Mouse (Mus musculus): ENCODE measurements around the gene Stxbp2. TPM values are rescaled to one million over a fixed set of nuclear protein-coding genes. Genes with fewer than 3 reads are reported as not detected.
A peak's percentile ranks its signal among the peaks of the same experiment; 100 is the strongest.

Stxbp2 gene
- polyA plus RNA-seq, 1 experiment from 2014 or later = 35.1 TPM

DNA sequence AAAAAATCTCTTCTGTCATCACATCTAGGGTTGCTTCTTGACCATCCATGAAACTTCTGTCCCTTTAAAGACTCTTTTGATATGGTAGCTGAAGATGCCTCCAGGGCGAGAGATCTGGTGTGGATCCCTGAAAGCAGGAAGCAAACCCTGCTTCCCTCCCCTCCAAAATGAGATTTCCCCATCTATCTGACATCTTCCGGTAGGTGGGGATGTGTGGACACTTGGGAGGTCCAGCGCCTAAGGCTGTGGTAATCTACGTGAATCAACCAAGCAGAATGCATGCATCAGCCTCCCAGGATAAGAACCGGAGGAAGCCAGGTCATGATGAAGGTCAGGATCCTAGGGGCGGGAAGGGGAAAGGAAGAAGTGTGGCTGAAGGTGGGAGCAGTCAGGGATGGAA lies 34.8 kb downstream of the Stxbp2 start, which contains the start of gene Mcemp1:
Mcemp1 (plus strand) TSS at position 248 of the 400 bp plus-strand sequence.
- WGBS = 60% methylated on average over 6 of the region's 6 CpGs
- ATAC-seq (replicated peaks; ENCODE audit: insufficient number of reproducible peaks, insufficient read depth, low FRiP score, low read depth) = no peak
- no peak within 1 kb of the TSS for H3K4me2 ChIP-seq
- no peak within 1 kb of the TSS for H3K27ac ChIP-seq
- H3K9me3 ChIP-seq (replicated peaks) = no peaks in the 10 kb centered on the region
- H3K4me3 ChIP-seq = no peak within 1 kb of the TSS
- H3K36me3 ChIP-seq = no peaks in the 10 kb centered on the region
- no peak within 1 kb of the TSS for H3K9ac ChIP-seq
- H3K27me3 ChIP-seq = no peaks in the 10 kb centered on the region
- no peaks in the 10 kb centered on the region for H3K4me1 ChIP-seq (replicated peaks)

DNA sequence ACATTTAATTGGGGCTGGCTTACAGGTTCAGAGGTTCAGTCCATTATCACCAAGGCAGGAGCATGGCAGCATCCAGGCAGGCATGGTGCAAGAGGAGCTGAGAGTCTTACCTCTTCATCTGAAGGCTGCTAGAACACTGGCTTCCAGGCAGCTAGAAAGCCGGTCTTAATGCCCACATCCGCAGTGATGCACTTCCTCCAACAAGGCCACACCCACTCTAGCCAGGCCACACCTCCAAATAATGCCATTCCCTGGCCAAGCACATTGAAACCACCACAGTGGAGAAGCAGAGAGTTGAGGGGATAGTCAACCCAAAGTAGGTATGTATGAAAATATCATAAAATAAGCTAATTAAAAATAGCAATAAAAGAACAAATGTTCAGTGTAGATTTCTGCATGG lies 39.6 kb downstream of the Stxbp2 start:
- Histone ChIP-seq H3K27ac (no peak overlapping the region), H3K27me3 (no peaks in the 10 kb centered on the region), H3K4me1 (replicated peaks) (peaks cover 4% of the 10 kb centered on the region; the same call in 1 of the 2 replicates), H3K36me3 (no peaks in the 10 kb centered on the region), H3K4me3 (no peak overlapping the region), H3K9me3 (replicated peaks) (no peaks in the 10 kb centered on the region), H3K9ac (no peak overlapping the region), H3K4me2 (no peak overlapping the region)
- WGBS = 72% methylated on average over 2 of the region's 2 CpGs
- no peak for ATAC-seq (replicated peaks; ENCODE audit: insufficient number of reproducible peaks, insufficient read depth, low FRiP score, low read depth)

DNA sequence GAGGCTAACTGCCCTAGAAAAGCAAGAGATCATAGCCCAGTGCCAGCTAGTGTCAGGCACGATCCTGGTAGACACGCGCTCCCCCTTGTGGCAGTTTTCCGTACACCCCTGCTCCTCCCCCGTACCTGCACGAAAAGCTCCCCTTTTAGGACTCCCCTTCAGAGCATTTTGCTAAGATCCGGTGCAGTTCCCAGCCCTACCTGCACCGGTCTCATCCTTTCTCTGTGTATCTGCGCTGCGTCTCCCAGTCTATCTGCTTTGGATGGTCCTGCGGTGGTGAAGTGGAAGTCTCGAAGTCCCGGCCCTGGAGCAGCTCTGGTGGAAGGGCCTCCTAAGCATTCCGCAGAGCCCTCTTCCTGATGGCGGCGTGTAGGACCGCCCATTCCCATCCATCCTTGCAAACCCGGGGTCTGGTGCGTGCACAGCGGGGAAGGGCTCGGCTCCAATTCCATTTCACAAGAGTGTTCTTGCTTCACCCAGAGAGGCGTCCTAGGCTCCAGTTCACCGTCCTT lies 41.3 kb downstream of the Stxbp2 start, which contains the start of gene Fcor:
Fcor (minus strand) TSS at position 383 of the 512 bp plus-strand sequence.
- H3K36me3 ChIP-seq = no peaks in the 10 kb centered on the region
- peaks cover 10% of the 10 kb centered on the region for H3K4me1 ChIP-seq (replicated peaks)
- H3K9ac ChIP-seq = peak within 1 kb of the TSS; percentile 65
- WGBS = under 1% methylated on average over 23 of the region's 23 CpGs
- no peaks in the 10 kb centered on the region for H3K9me3 ChIP-seq (replicated peaks)
- peak within 1 kb of the TSS; percentile 54 for H3K27ac ChIP-seq
- H3K4me2 ChIP-seq = peak within 1 kb of the TSS; percentile 95
- H3K4me3 ChIP-seq = peak within 1 kb of the TSS; percentile 73
- no peaks in the 10 kb centered on the region for H3K27me3 ChIP-seq
- ATAC-seq (replicated peaks; ENCODE audit: insufficient number of reproducible peaks, insufficient read depth, low FRiP score, low read depth) = peak; percentile 73

DNA sequence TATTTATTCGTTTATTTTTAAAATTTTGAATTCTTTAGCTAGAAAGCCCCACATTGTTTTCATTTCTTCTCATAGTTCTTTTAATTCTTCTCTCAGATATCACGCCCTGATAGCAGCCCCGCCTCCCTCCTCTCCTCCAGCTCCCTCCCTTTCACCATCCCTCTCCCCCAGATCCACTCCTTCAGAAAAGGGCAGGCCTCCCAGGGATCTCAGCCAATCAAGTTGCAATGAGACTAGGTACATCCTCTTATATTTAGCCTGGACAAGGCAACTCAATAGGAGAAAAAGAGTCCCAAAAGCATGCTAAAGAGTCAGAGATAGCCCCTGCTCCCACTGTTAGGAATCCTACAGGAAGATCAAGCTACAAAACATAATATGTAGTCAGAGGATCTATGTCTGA lies 43.9 kb downstream of the Stxbp2 start:
- ATAC-seq (replicated peaks; ENCODE audit: insufficient number of reproducible peaks, insufficient read depth, low FRiP score, low read depth) = no peak
- H3K4me3 ChIP-seq = no peak overlapping the region
- peaks cover 10% of the 10 kb centered on the region for H3K36me3 ChIP-seq
- H3K4me1 ChIP-seq (replicated peaks) = peaks cover 21% of the 10 kb centered on the region
- H3K27me3 ChIP-seq = no peaks in the 10 kb centered on the region
- no peak overlapping the region for H3K27ac ChIP-seq
- no peaks in the 10 kb centered on the region for H3K9me3 ChIP-seq (replicated peaks)
- H3K9ac ChIP-seq = no peak overlapping the region
- no peak overlapping the region for H3K4me2 ChIP-seq
- 57% methylated on average over 3 of the region's 3 CpGs for WGBS

DNA sequence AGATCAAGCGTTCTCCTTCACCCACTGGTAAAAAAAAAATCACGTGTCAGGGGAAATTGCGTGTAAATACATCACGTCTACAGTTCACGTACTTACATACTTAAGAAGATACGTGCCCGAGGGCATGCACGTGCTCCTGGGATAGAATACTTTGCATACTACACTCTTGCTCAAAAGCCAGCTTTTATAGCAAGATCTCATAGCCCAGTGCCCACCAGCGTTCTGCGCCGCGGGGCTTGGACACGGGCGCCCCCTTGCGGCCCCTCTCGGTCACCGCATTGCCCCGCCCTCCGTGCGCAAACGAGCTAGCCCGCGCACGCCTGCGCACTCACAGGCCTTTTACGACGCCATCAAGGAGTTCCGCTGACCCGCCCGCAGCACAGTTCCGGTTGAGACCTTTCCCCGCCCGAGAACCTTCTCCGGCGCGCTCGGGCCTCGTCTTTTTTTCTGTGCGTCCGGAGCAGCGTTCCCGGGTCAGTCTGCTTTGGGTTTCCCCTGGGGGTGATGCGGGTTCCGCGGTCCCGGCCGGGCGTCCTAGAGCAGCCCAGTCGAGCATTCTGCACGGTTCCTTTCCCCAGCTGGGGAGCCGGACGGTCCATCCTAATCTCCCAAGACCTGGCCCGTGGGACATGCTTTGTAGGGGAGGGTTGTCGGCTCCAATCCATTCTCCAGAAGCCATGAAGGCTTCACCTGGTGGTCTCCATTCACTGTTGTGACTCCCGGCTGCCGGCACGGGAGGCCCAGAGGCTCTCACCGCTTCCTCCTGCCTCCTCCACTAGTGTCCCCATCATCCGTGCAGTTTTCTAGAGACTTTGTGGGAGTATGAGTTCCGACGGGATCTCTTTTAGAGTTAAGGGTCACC lies 45.6 kb downstream of the Stxbp2 start, which contains the start of gene Trappc5:
Trappc5 (plus strand) TSS at position 169 of the 862 bp plus-strand sequence.
- Histone ChIP-seq H3K27me3 (no peaks in the 10 kb centered on the region), H3K9ac (peak within 1 kb of the TSS; percentile 95), H3K36me3 (peaks cover 25% of the 10 kb centered on the region), H3K4me3 (peak within 1 kb of the TSS; percentile 98), H3K27ac (peak within 1 kb of the TSS; percentile 95), H3K4me2 (peak within 1 kb of the TSS; percentile 80), H3K9me3 (replicated peaks) (no peaks in the 10 kb centered on the region), H3K4me1 (replicated peaks) (peaks cover 21% of the 10 kb centered on the region)
- under 1% methylated on average over 61 of the region's 61 CpGs for WGBS
- peak; percentile 85 for ATAC-seq (replicated peaks; ENCODE audit: insufficient number of reproducible peaks, insufficient read depth, low FRiP score, low read depth)

DNA sequence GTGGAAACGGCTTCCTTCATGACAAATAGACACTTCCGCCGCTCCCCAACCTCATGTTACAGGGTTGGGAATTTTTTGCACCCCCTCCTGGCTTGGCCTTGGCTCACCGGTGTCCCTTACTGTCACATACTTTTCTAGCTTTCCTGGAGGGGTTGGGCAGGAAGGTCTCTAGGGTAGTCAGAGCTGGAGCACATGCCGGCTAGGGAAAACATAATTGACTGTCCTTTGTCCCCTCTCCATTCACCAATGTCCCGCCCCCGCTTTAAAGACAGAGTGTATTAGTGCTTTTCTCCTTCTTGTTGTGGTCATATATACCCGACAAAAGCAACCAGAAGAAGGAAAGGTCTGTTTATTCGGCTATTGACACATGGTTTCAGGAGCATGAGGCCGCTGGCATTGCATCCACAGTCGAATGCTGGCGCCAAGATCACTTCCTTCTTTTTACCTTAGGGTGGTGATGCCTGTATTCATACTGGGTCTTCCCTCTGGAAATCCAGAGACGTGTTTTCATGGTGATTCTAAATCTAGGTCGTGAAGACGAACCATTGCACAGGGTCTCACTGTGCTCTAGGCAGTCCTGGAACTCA lies 46.3 kb downstream of the Stxbp2 start:
- Histone ChIP-seq H3K9ac (peak overlapping the region; percentile 95), H3K9me3 (replicated peaks) (no peaks in the 10 kb centered on the region), H3K36me3 (peaks cover 25% of the 10 kb centered on the region), H3K4me3 (peak overlapping the region; percentile 98), H3K4me1 (replicated peaks) (peaks cover 21% of the 10 kb centered on the region), H3K27me3 (no peaks in the 10 kb centered on the region), H3K4me2 (peak overlapping the region; percentile 80), H3K27ac (peak overlapping the region; percentile 95)
- 3% methylated on average over 15 of the region's 15 CpGs for WGBS
- ATAC-seq (replicated peaks; ENCODE audit: insufficient number of reproducible peaks, insufficient read depth, low FRiP score, low read depth) = 0 out of 2 replicates have a peak, but pooled peaks have one; percentile 0

DNA sequence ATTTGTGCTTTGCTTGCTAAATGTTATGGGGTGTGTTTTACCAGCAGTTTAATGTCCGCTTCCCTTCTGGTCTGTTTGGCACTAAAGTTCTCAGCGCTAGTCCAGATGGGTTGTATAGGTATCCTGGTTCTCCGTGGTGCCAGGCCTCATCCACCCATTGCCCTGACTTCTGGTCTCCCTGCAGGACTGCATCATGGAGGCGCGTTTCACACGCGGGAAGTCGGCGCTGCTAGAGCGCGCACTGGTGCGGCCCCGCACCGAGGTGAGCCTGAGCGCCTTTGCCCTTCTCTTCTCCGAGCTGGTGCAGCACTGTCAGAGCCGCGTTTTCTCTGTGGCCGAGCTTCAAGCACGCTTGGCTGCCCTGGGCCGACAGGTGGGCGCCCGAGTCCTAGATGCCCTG lies 48.1 kb downstream of the Stxbp2 start:
- no peak for ATAC-seq (replicated peaks; ENCODE audit: insufficient number of reproducible peaks, insufficient read depth, low FRiP score, low read depth)
- WGBS = 96% methylated on average over 23 of the region's 23 CpGs

DNA sequence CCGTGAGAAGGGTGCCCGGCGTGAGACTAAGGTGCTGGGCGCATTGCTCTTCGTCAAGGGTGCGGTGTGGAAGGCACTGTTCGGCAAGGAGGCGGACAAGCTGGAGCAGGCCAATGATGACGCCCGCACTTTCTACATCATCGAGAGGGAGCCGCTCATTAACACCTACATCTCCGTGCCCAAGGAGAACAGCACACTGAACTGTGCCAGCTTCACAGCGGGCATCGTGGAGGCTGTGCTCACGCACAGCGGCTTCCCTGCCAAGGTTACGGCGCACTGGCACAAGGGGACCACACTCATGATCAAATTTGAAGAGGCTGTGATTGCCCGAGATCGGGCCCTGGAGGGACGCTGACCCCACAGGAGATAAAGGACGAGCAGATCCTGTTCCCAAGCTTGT lies 48.5 kb downstream of the Stxbp2 start:
- no peak overlapping the region for H3K9ac ChIP-seq
- 93% methylated on average over 23 of the region's 23 CpGs for WGBS
- ATAC-seq (replicated peaks; ENCODE audit: insufficient number of reproducible peaks, insufficient read depth, low FRiP score, low read depth) = no peak
- peaks cover 17% of the 10 kb centered on the region for H3K4me1 ChIP-seq (replicated peaks)
- H3K9me3 ChIP-seq (replicated peaks) = no peaks in the 10 kb centered on the region
- no peak overlapping the region for H3K4me2 ChIP-seq
- H3K36me3 ChIP-seq = peaks cover 25% of the 10 kb centered on the region
- no peak overlapping the region for H3K4me3 ChIP-seq
- no peaks in the 10 kb centered on the region for H3K27me3 ChIP-seq
- no peak overlapping the region for H3K27ac ChIP-seq

More for the DNA sequence above, 48.1 kb downstream of the Stxbp2 start:
- Histone ChIP-seq H3K4me3 (no peak overlapping the region), H3K4me1 (replicated peaks) (peaks cover 17% of the 10 kb centered on the region), H3K4me2 (no peak overlapping the region), H3K27me3 (no peaks in the 10 kb centered on the region), H3K36me3 (peaks cover 25% of the 10 kb centered on the region), H3K9ac (no peak overlapping the region), H3K9me3 (replicated peaks) (no peaks in the 10 kb centered on the region), H3K27ac (no peak overlapping the region)

DNA sequence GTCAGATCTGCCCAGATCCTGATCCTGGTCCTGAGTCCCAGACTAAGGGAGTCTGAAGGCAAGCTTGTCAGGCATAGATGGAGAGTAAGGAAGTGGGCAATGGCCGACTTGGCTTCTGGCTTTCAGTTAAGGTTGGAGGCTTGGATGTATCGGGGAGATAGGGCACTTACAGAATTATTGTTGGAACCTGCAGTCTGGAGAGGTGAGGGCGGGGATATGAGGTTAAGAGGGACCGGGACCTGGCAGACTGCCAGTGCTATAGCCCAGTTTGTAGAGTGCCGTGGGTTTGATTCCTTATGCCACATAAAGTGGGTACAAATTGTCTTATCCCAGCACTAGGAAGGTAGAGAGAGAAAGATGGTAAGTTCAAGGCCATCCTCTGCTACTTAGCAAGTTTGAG lies 48.9 kb downstream of the Stxbp2 start:
- no peak overlapping the region for H3K4me2 ChIP-seq
- no peak overlapping the region for H3K27ac ChIP-seq
- H3K36me3 ChIP-seq = peaks cover 25% of the 10 kb centered on the region
- peaks cover 17% of the 10 kb centered on the region for H3K4me1 ChIP-seq (replicated peaks)
- H3K4me3 ChIP-seq = no peak overlapping the region
- no peaks in the 10 kb centered on the region for H3K27me3 ChIP-seq
- 79% methylated on average over 5 of the region's 5 CpGs for WGBS
- H3K9me3 ChIP-seq (replicated peaks) = no peaks in the 10 kb centered on the region
- no peak overlapping the region for H3K9ac ChIP-seq
- no peak for ATAC-seq (replicated peaks; ENCODE audit: insufficient number of reproducible peaks, insufficient read depth, low FRiP score, low read depth)

DNA sequence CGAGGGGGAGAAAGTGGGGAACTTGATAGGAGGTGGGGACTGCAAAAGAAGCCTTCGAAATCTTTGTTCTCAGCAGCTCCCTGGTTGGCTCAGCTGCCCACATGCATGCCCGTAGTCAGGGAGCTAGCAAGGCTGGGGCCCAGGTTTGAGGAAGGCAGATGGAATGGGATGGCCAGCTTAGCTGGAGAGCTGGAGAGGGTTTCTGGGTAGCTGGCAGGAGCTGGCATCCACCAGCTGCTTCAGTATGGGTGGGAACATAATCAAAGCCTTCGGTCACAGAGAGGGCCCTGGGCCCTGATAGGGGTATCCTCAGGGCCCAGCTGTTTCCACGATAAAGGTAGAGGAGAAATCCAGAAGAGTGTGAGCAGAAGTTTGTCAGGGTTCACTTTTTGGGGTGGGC lies 51.7 kb downstream of the Stxbp2 start:
- peaks cover 25% of the 10 kb centered on the region for H3K36me3 ChIP-seq
- H3K9ac ChIP-seq = no peak overlapping the region
- no peak overlapping the region for H3K4me2 ChIP-seq
- H3K27ac ChIP-seq = no peak overlapping the region
- H3K9me3 ChIP-seq (replicated peaks) = no peaks in the 10 kb centered on the region
- 87% methylated on average over 5 of the region's 5 CpGs for WGBS
- ATAC-seq (replicated peaks; ENCODE audit: insufficient number of reproducible peaks, insufficient read depth, low FRiP score, low read depth) = no peak
- peaks cover 7% of the 10 kb centered on the region for H3K4me1 ChIP-seq (replicated peaks)
- H3K4me3 ChIP-seq = no peak overlapping the region
- H3K27me3 ChIP-seq = no peaks in the 10 kb centered on the region

DNA sequence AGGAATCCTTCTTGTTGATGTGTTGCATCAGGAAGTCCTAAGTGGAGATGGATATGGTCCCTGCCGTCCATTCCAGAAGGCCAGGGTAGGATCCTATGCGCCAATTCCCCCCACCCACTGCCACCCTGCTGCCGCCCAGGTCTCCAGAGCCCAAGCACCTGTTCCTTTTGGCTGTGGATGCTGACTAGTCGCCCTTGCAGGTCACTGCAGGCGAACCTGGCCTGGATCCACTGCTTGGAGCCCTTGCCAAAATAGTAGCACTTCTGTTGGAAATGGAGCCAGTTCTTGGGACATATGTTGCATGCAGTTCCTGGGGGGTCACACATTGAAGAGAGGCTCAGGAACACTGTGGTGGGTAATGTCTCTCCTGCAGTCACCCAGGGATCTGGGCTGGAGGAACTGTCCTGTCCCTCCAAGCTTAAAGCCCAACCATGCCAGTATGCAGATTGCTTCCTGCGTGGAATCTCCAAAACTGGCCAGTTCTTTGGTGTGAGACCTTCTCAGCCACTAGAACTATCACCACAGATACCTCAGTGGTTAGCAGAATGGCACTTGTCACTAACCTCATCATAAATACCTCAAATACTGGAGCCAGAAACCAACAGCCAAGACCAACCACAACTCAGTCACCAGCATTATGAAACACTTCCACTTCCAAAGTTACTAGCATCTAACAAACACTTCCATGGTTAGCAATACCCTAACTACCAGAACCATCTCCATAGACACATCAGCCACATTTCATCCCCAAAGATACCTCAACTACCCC lies 52.8 kb downstream of the Stxbp2 start:
- Histone ChIP-seq H3K9ac (no peak overlapping the region), H3K27me3 (no peaks in the 10 kb centered on the region), H3K36me3 (peaks cover 25% of the 10 kb centered on the region), H3K4me2 (no peak overlapping the region), H3K4me3 (no peak overlapping the region), H3K9me3 (replicated peaks) (no peaks in the 10 kb centered on the region), H3K27ac (no peak overlapping the region), H3K4me1 (replicated peaks) (no peaks in the 10 kb centered on the region)
- 59% methylated on average over 6 of the region's 6 CpGs for WGBS
- no peak for ATAC-seq (replicated peaks; ENCODE audit: insufficient number of reproducible peaks, insufficient read depth, low FRiP score, low read depth)

All from heart, embryonic 15.5 days (tissue).